Mouse (Mus musculus) ES-E14 (cell line): ENCODE data around the gene Cxcl5. TPM values are rescaled to one million over a fixed set of nuclear protein-coding genes. Genes with fewer than 3 reads are reported as not detected.

ENCODE experiments used
- DNase-seq: peaks from one replicate; pipeline ENCODE4 v3.0.0-alpha.2; 2013; ENCODE audit warnings: low read depth, low spot score
- H3K27ac ChIP-seq: 2 replicates; pipeline ENCODE4 v1.5.1; 2012; ENCODE audit warnings: low read depth, mild to moderate bottlenecking, low read length, moderate library complexity, mixed read lengths; ENCODE audit not compliant: poor library complexity, insufficient read depth, severe bottlenecking
- H3K36me3 ChIP-seq: 2 replicates; pipeline ENCODE4 v1.6.1; 2012; ENCODE audit warnings: mild to moderate bottlenecking, low read length, moderate library complexity, mixed read lengths; ENCODE audit not compliant: control insufficient read depth, poor library complexity, insufficient read depth, severe bottlenecking
- H3K4me1 ChIP-seq, 2 experiments: fragments of 150-350 bp in 1 of 2; sonication (generic) in 1 of 2; 2 replicates each; pipeline ENCODE4 v1.6.1; 2012; ENCODE audit warnings: low read length in 2 of 2, mild to moderate bottlenecking in 1 of 2, mixed read lengths in 1 of 2; ENCODE audit not compliant: control insufficient read depth in 2 of 2, insufficient read depth in 2 of 2, poor library complexity in 1 of 2
- H3K4me3 ChIP-seq, 2 experiments: fragments of 150-350 bp in 1 of 2; sonication (generic) in 1 of 2; 2 replicates each; pipeline ENCODE4 v1.5.1; 2012; ENCODE audit warnings: low read length in 2 of 2, low read depth in 1 of 2, mild to moderate bottlenecking in 1 of 2, mixed read lengths in 1 of 2; ENCODE audit not compliant: insufficient read depth in 1 of 2, poor library complexity in 1 of 2, severe bottlenecking in 1 of 2
- H3K9ac ChIP-seq: 2 replicates; pipeline ENCODE4 v1.6.1; 2012; ENCODE audit warnings: low read depth, mild to moderate bottlenecking, low read length, mixed read lengths; ENCODE audit not compliant: poor library complexity, insufficient read depth, severe bottlenecking
- H3K9me3 ChIP-seq: fragments of 150-350 bp; sonication (generic); 2 replicates; pipeline ENCODE4 v1.6.1; 2012; ENCODE audit warnings: low read depth, mild to moderate bottlenecking, low read length; ENCODE audit not compliant: control insufficient read depth, insufficient read depth
- CHD2 ChIP-seq: IDR thresholded peaks from 2 replicates; pipeline ENCODE4 v1.6.1; 2014; ENCODE audit warnings: mild to moderate bottlenecking, low read depth, low read length, inconsistent platforms
- HCFC1 ChIP-seq: IDR thresholded peaks from 2 replicates; pipeline ENCODE4 v1.6.1; 2012; ENCODE audit warnings: low read length, inconsistent platforms, borderline replicate concordance; ENCODE audit not compliant: insufficient read depth
- MAFK ChIP-seq: IDR thresholded peaks from 2 replicates; pipeline ENCODE4 v1.6.1; 2014; ENCODE audit warnings: mild to moderate bottlenecking, low read depth, low read length, inconsistent platforms; ENCODE audit not compliant: insufficient read depth
- ZC3H11A ChIP-seq: IDR thresholded peaks from 2 replicates; pipeline ENCODE4 v1.6.1; 2012; ENCODE audit warnings: low read depth, mild to moderate bottlenecking, inconsistent platforms, low read length, borderline replicate concordance
- ZNF384 ChIP-seq: IDR thresholded peaks from 2 replicates; pipeline ENCODE4 v1.6.1; 2012; ENCODE audit warnings: low read depth, low read length, inconsistent platforms
- in situ Hi-C, 2 experiments: fragments of 600-800 bp; cut with MboI; formaldehyde crosslinking; loops; one replicate each; pipeline ENCODE4 v1.15.1; 2025; ENCODE audit warnings: low sequenced_read_pairs in 2 of 2, inconsistent platforms in 1 of 2; ENCODE audit not compliant: unreplicated experiment in 2 of 2
- total RNA-seq: library from RNA; depleted of rRNA; stranded (reverse); fragments of 300-350 nt; gene quantifications from 2 replicates; pipeline ENCODE4 v1.2.3, GENCODE M21; 2012

Gene Cxcl5
- total RNA-seq, 1 experiment, result 0.18 TPM

DNA sequence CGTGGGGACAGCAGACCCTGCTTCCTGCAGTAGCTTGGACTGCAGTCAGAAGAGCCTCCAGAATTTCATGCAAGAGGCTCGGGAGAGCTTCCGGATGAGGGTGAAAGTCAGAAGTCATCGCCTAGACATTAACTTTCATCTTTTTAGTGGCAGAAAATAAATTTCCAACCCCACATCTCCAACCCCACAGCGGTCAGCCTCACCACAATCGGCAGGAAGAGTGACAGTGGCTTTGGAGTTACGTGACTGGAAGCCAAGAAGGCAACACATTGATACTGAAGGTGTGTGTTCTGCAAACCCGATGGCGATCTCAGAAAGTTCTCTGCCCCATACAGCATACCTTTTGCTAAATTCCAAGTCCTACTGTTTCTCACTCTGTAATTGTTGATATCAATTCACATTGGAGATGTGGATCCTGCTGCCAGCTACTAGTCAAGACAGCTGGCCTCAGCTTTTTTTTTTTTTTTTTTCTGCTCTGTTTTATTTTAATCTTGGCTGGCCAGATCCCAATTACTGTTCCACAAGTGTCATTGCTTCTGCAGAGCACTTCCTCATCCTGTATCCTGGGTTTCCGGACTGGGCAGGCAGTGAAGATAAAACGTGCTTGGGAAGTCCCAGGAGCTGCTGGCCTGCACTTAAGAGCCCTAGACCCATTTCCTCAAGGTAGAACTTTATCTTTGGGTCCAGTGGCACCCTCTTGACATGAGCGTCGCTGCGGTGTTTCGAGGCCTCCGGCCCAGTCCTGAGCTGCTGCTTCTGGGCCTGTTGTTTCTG, 12.9 kb downstream of the Cxcl5 start, which contains the start of gene Pf4:
Gene Pf4, plus strand, starts transcription at position 556 of the 774 bp plus-strand sequence.
- TF ChIP-seq HCFC1, result no peak
- no peak for TF ChIP-seq ZC3H11A
- no peak for TF ChIP-seq CHD2
- no peak for TF ChIP-seq MAFK
- no peak for TF ChIP-seq ZNF384
- H3K4me3 ChIP-seq, result no peak within 1 kb of the TSS
- in situ Hi-C loops, result no loop called here
- no peak within 1 kb of the TSS for H3K27ac ChIP-seq
- no peaks in the 10 kb centered on the region for H3K9me3 ChIP-seq
- no peak for DNase-seq
- H3K9ac ChIP-seq, result no peak within 1 kb of the TSS
- peaks cover 0 to 2% of the 10 kb centered on the region in 2 experiments; a peak in 1 of 4 replicates for H3K4me1 ChIP-seq
- no peaks in the 10 kb centered on the region for H3K36me3 ChIP-seq

DNA sequence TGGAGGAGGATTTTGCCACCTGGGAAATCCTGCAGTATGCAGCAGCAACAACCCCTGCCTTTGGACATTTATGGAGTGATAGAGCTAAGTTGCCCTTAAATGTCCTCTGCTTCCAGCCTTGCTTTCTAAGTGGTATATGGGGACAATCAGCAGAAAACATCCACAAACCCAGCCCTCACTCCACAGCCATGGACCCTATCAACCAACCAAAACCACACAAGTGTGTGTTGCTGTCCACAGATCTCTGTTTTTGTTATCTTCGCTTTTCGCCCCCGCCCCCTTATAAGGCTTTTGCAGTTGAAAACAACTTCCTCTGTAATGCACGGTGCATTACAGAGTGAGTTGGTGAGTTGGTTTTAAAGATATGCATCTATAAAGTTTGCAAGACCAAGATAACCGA, 16.4 kb downstream of the Cxcl5 start:
- no peak overlapping the region for H3K27ac ChIP-seq
- in situ Hi-C loops, result loop anchor here in 1 of 2 experiments (25.0 kb wide), 1 partner anchor 113 kb away; no protein-coding TSS in a partner anchor

DNA sequence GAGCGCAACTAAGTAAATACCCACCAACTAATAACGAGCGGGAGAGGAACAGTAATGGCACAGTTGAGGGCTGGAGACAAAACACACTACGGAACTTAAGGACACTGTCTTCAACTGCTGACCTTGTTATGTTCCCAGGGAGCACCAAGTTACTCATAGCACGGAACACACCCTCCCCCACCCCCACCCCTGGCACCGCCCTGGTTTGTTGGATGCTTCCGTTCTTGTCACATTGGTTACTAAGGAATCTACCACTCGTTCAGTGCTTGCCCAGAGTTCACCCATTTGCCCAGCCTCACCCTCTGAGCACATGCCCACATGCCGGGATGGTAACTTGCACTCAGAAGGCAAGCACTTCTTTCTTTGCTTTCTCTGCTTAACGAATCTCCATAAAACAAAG, 18.5 kb downstream of the Cxcl5 start:
- DNase-seq, result no peak
- Histone ChIP-seq H3K4me1 (peaks cover 0 to 9% of the 10 kb centered on the region in 2 experiments; a peak in 2 of 4 replicates), H3K9me3 (no peaks in the 10 kb centered on the region), H3K4me3 (no peak overlapping the region), H3K9ac (no peak overlapping the region), H3K36me3 (no peaks in the 10 kb centered on the region), H3K27ac (no peak overlapping the region)
- no peak for TF ChIP-seq ZC3H11A
- no peak for TF ChIP-seq HCFC1
- TF ChIP-seq CHD2, result no peak
- no peak for TF ChIP-seq ZNF384
- no peak for TF ChIP-seq MAFK
- in situ Hi-C loops, result loop anchor here in 1 of 2 experiments (25.0 kb wide), 1 partner anchor 115 kb away; no protein-coding TSS in a partner anchor

More for the DNA sequence above, 16.4 kb downstream of the Cxcl5 start:
- Histone ChIP-seq H3K4me1 (peaks cover 0 to 9% of the 10 kb centered on the region in 2 experiments; a peak in 2 of 4 replicates), H3K36me3 (no peaks in the 10 kb centered on the region), H3K4me3 (no peak overlapping the region), H3K9me3 (no peaks in the 10 kb centered on the region), H3K9ac (no peak overlapping the region)
- DNase-seq, result no peak
- no peak for TF ChIP-seq ZC3H11A

DNA sequence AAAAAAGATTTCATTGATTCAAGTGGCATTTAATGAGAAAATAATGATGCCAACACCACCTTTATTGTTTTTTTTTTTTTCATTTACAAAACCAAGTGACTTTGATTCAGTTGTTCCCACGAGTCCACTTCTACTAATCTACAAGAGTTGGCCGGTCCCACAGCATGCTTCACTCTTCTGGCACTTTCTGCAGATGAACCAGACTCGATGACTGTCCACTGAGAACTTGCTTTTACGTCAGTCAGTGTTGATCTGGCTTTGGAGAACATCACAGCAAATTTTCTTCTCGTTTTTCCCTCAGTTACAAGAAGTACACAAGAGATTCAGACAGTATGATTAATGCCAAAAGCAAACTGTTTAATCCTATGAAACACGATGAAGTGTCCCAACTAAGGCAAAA, 19.7 kb downstream of the Cxcl5 start:
- H3K9ac ChIP-seq, result no peak overlapping the region
- no peak for TF ChIP-seq MAFK
- no peak for TF ChIP-seq ZC3H11A
- H3K9me3 ChIP-seq, result no peaks in the 10 kb centered on the region
- no peaks in the 10 kb centered on the region for H3K36me3 ChIP-seq
- peaks cover 0 to 9% of the 10 kb centered on the region in 2 experiments; a peak in 2 of 4 replicates for H3K4me1 ChIP-seq
- H3K27ac ChIP-seq, result no peak overlapping the region
- in situ Hi-C loops, result loop anchor here in 1 of 2 experiments (25.0 kb wide), 1 partner anchor 117 kb away; no protein-coding TSS in a partner anchor
- no peak for DNase-seq
- H3K4me3 ChIP-seq, result no peak overlapping the region

DNA sequence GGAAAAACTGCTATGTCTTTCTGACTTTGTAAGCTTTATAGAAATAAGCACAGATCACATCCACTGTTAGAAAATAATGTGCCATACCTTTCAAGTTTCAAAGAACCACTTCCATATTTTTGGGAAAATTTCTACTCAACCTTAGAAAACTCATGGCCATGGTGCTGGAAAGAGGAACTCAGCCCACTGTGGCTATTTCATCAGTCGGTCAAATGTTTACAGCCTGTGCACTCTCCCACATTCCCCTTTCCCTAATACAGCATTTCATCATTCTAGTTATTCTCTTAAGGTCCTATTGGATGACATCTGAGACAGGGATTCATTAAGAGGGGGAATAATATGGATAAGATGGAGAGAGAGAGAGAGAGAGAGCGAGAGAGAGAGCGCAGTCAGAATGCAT, 24.5 kb downstream of the Cxcl5 start:
- Histone ChIP-seq H3K36me3 (no peaks in the 10 kb centered on the region), H3K4me1 (no peaks in the 10 kb centered on the region), H3K4me3 (no peak overlapping the region), H3K9ac (no peak overlapping the region), H3K27ac (no peak overlapping the region), H3K9me3 (no peaks in the 10 kb centered on the region)
- no peak for DNase-seq
- in situ Hi-C loops, result loop anchor here (10.0 to 25.0 kb wide), 2 partner anchors 121 to 129 kb away; no protein-coding TSS in a partner anchor
- TF ChIP-seq ZC3H11A, result no peak
